8 mouse cellular contexts compared by ENCODE assay signal in the genomic region with DNA sequence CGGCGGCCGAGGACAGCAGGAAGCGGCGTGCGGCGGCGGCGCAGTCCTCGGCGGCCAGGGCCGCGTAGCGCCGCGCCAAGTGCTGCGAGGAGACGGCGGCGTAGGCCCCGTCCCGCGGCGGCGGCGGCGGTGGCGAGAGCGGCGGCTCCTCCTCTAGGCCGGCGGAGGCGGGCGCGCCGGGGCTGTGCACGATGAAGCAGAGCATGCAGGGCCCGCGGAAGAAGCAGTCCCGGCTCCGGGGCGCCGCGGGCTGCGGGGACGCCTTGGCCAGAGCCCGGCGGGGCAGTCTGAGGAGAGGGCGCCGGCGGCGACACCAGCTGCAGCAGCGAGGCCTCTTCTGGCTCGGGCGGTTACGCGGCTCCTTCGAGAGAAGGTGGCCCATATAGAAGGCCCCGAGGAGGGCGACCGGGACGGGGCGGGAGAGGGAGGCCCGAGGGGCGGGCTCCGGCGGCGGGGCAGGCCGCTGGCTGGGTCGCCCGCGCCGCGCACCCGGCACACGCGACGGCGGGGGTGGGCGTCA. TPM values are rescaled to one million over a fixed set of nuclear protein-coding genes. Genes with fewer than 3 reads are reported as not detected.
A peak's percentile ranks its signal among the peaks of the same experiment; 100 is the strongest.
DNase-seq lines count a peak whose midpoint lies in the region; ATAC-seq and TF ChIP-seq lines count a peak whose summit lies in the region.

A gene (minus strand): TSS at position 382 of the 520 bp plus-strand sequence.

- no peaks in the 10 kb centered on the region for H3K9me3 ChIP-seq in heart, embryonic 13.5 days
- no peaks in the 10 kb centered on the region for H3K9me3 ChIP-seq in kidney, postnatal 0 days (replicated peaks; ENCODE audit: low read length)
- H3K9me3 ChIP-seq in liver, embryonic 13.5 days (replicated peaks): no peaks in the 10 kb centered on the region
- no peaks in the 10 kb centered on the region for H3K9me3 ChIP-seq in stomach, embryonic 14.5 days (ENCODE audit: control insufficient read depth, low read depth, low read length)

- peak within 1 kb of the TSS; percentile 99 for H3K9ac ChIP-seq in heart, embryonic 13.5 days
- peak within 1 kb of the TSS; percentile 99 for H3K9ac ChIP-seq in kidney, postnatal 0 days (ENCODE audit: low read depth, low read length)
- peak within 1 kb of the TSS; percentile 96 for H3K9ac ChIP-seq in liver, embryonic 13.5 days
- peak within 1 kb of the TSS; percentile 98 for H3K9ac ChIP-seq in stomach, embryonic 14.5 days (replicated peaks; ENCODE audit: low read depth, low read length)

- DNase-seq in CD4-positive helper T cell, adult 2 months (ENCODE audit: low read depth, low spot score): peak; percentile 79
- DNase-seq in kidney, postnatal 0 days (ENCODE audit: low spot score): peak; percentile 59
- DNase-seq in liver, embryonic 13.5 days: peak; percentile 55
- peak; percentile 22 to 54 for DNase-seq in natural killer cell, adult 2 months (ENCODE audit: low spot score in 2 of 2)

- ATAC-seq in heart, embryonic 13.5 days (ENCODE audit: extremely low read depth, insufficient number of reproducible peaks, low FRiP score, low TSS enrichment): peak; percentile 64
- peak; percentile 74 for ATAC-seq in kidney, postnatal 0 days (replicated peaks; ENCODE audit: low FRiP score, low read depth)
- peak; percentile 77 for ATAC-seq in liver, embryonic 13.5 days (ENCODE audit: low read depth)
- peak; percentile 69 for ATAC-seq in stomach, embryonic 14.5 days (ENCODE audit: insufficient number of reproducible peaks, insufficient read depth, low FRiP score, low read depth)

- no peaks in the 10 kb centered on the region for H3K27me3 ChIP-seq in heart, embryonic 13.5 days (replicated peaks)
- H3K27me3 ChIP-seq in kidney, postnatal 0 days (ENCODE audit: insufficient read depth, low read length): no peaks in the 10 kb centered on the region
- no peaks in the 10 kb centered on the region for H3K27me3 ChIP-seq in liver, embryonic 13.5 days
- H3K27me3 ChIP-seq in stomach, embryonic 14.5 days (ENCODE audit: control insufficient read depth, insufficient read depth, low read length): no peaks in the 10 kb centered on the region

- peak within 1 kb of the TSS; percentile 90 for H3K4me3 ChIP-seq in bone marrow, adult 2 months (replicated peaks; ENCODE audit: control insufficient read depth, low read depth, low read length)
- H3K4me3 ChIP-seq in embryonic fibroblast, embryonic 13.5 days (ENCODE audit: insufficient read depth, low read length): peak within 1 kb of the TSS; percentile 68
- peak within 1 kb of the TSS; percentile 94 for H3K4me3 ChIP-seq in heart, embryonic 13.5 days
- peak within 1 kb of the TSS; percentile 91 for H3K4me3 ChIP-seq in kidney, postnatal 0 days (replicated peaks; ENCODE audit: low read depth, low read length)
- peak within 1 kb of the TSS; percentile 90 for H3K4me3 ChIP-seq in liver, embryonic 13.5 days (replicated peaks)
- peak within 1 kb of the TSS; percentile 90 for H3K4me3 ChIP-seq in stomach, embryonic 14.5 days (ENCODE audit: low read depth, low read length)

- H3K36me3 ChIP-seq in heart, embryonic 13.5 days: peaks cover 7% of the 10 kb centered on the region; the same call in 1 of the 2 replicates
- no peaks in the 10 kb centered on the region for H3K36me3 ChIP-seq in kidney, postnatal 0 days (ENCODE audit: insufficient read depth, low read length)
- no peaks in the 10 kb centered on the region for H3K36me3 ChIP-seq in liver, embryonic 13.5 days
- no peaks in the 10 kb centered on the region for H3K36me3 ChIP-seq in stomach, embryonic 14.5 days (ENCODE audit: control insufficient read depth, insufficient read depth, low read length)

- peaks cover 3% of the 10 kb centered on the region for H3K4me1 ChIP-seq in bone marrow, adult 2 months (ENCODE audit: control insufficient read depth, insufficient read depth, low read length)
- peaks cover 5% of the 10 kb centered on the region; the same call in 1 of the 2 replicates for H3K4me1 ChIP-seq in embryonic fibroblast, embryonic 13.5 days (ENCODE audit: control insufficient read depth, insufficient read depth, low read length)
- H3K4me1 ChIP-seq in heart, embryonic 13.5 days: peaks cover 42% of the 10 kb centered on the region
- peaks cover 13% of the 10 kb centered on the region for H3K4me1 ChIP-seq in kidney, postnatal 0 days (replicated peaks; ENCODE audit: insufficient read depth, low read length)
- H3K4me1 ChIP-seq in liver, embryonic 13.5 days (replicated peaks): peaks cover 50% of the 10 kb centered on the region
- peaks cover 21% of the 10 kb centered on the region for H3K4me1 ChIP-seq in stomach, embryonic 14.5 days (ENCODE audit: control insufficient read depth, insufficient read depth, low read length)

- H3K27ac ChIP-seq in bone marrow, adult 2 months (ENCODE audit: control insufficient read depth, insufficient read depth, low read depth, low read length, poor library complexity): peak within 1 kb of the TSS; percentile 95
- peak within 1 kb of the TSS; percentile 83 for H3K27ac ChIP-seq in embryonic fibroblast, embryonic 13.5 days (ENCODE audit: insufficient read depth, low read length)
- peak within 1 kb of the TSS; percentile 99 for H3K27ac ChIP-seq in heart, embryonic 13.5 days (replicated peaks)
- H3K27ac ChIP-seq in kidney, postnatal 0 days: peak within 1 kb of the TSS; percentile 100
- peak within 1 kb of the TSS; percentile 92 for H3K27ac ChIP-seq in liver, embryonic 13.5 days
- H3K27ac ChIP-seq in stomach, embryonic 14.5 days (ENCODE audit: low read length): peak within 1 kb of the TSS; percentile 98

- TF ChIP-seq CTCF in bone marrow, adult 2 months (IDR thresholded peaks at IDR 0.05; ENCODE audit: control insufficient read depth, insufficient read depth, low read length): no peak
- TF ChIP-seq CTCF in embryonic fibroblast, embryonic 13.5 days (IDR thresholded peaks at IDR 0.05; ENCODE audit: borderline replicate concordance, insufficient read depth, low read length): no peak
- TF ChIP-seq CTCF in kidney, postnatal 0 days (IDR thresholded peaks at IDR 0.05; ENCODE audit: low read depth): no peak

- no peak for TF ChIP-seq POLR2A in bone marrow, adult 2 months (IDR thresholded peaks at IDR 0.05; ENCODE audit: borderline replicate concordance, control insufficient read depth, low read depth, low read length)
- TF ChIP-seq POLR2A in embryonic fibroblast, embryonic 13.5 days (IDR thresholded peaks at IDR 0.05; ENCODE audit: low read depth, low read length): no peak; the same call in 1 of the 2 replicates

- under 1% methylated on average over 77 of the region's 80 CpGs for WGBS in bone marrow, adult 2 months
- under 1% methylated on average over 65 of the region's 80 CpGs for WGBS in heart, embryonic 13.5 days
- WGBS in kidney, postnatal 0 days: under 1% methylated on average over 50 of the region's 80 CpGs
- WGBS in liver, embryonic 13.5 days (ENCODE audit: insufficient replicate concordance): under 1% methylated on average over 78 of the region's 80 CpGs
- WGBS in stomach, embryonic 14.5 days: under 1% methylated on average over 65 of the region's 80 CpGs

- H3K4me2 ChIP-seq in heart, embryonic 13.5 days: peak within 1 kb of the TSS; percentile 83
- peak within 1 kb of the TSS; percentile 78 for H3K4me2 ChIP-seq in kidney, postnatal 0 days (ENCODE audit: low read length)
- H3K4me2 ChIP-seq in liver, embryonic 13.5 days: peak within 1 kb of the TSS; percentile 97
- H3K4me2 ChIP-seq in stomach, embryonic 14.5 days (replicated peaks; ENCODE audit: low read depth, low read length): peak within 1 kb of the TSS; percentile 74

RNA-seq across cellular contexts. Expression of the gene that starts here (rescaled TPM):
- polyA plus RNA-seq in bone marrow, adult 2 months (2011; ENCODE audit: insufficient read depth, insufficient read length, low replicate concordance, missing spikeins): 6.8 and 10.7 TPM in 2 replicates
- polyA plus RNA-seq in embryonic fibroblast, embryonic 13.5 days (2011; ENCODE audit: insufficient read length, low read depth, missing spikeins): 27.5 and 28.1 TPM in 2 replicates
- polyA plus RNA-seq in heart, embryonic 13.5 days (2015; fragmentation: Nextera tagmentation; extraction: Ambion mirVana): 6.3 and 7.2 TPM in 2 replicates
- 6.5 and 9.0 TPM in 2 replicates for polyA plus RNA-seq in kidney, postnatal 0 days (2015; fragmentation: Nextera tagmentation; extraction: Ambion mirVana)
- polyA plus RNA-seq in liver, embryonic 13.5 days (2015; fragmentation: Nextera tagmentation; extraction: Ambion mirVana): 1.4 and 1.7 TPM in 2 replicates
- polyA plus RNA-seq in stomach, embryonic 14.5 days (2014; fragmentation: Nextera tagmentation; extraction: Ambion mirVana): 7.5 and 9.9 TPM in 2 replicates

Comparison
In these comparisons a context has a peak if more than half of its experiments do, and no peak if none do; other contexts are left out.
1. Peak in every context shown above with its lines: DNase-seq, ATAC-seq, H3K4me3 ChIP-seq and H3K27ac ChIP-seq.